Mouse (Mus musculus) B cell, adult 67 days (primary cell): Measurements from ENCODE around the gene Lbhd1. TPM values are rescaled to one million over a fixed set of nuclear protein-coding genes. Genes with fewer than 3 reads are reported as not detected.

ENCODE experiments used
- total RNA-seq, 2 experiments: library from RNA; stranded (reverse); gene quantifications; 4 replicates each; pipeline ENCODE4 v1.2.4; 2023

Lbhd1 gene
- total RNA-seq, 2 experiments from 2014 or later, result 11.1 to 35.5 TPM

Other genes starting within 250 kb of the Lbhd1 start
- not detected for gene Chrm1, start 219.9 kb upstream of the Lbhd1 start, total RNA-seq
- gene Slc3a2, start 160.4 kb upstream of the Lbhd1 start, total RNA-seq, result 100 to 1,000 TPM; 180 to 183 TPM
- 10 to 100 TPM; 76.8 to 87.1 TPM for gene Wdr74, start 147.9 kb upstream of the Lbhd1 start, total RNA-seq
- 1 to 10 TPM; 2.0 to 8.3 TPM for gene 1700092M07Rik, start 143.0 kb upstream of the Lbhd1 start, total RNA-seq
- 100 to 1,000 TPM; 223 to 260 TPM for gene Stx5a, start 142.3 kb upstream of the Lbhd1 start, total RNA-seq
- gene Nxf1, start 126.7 kb upstream of the Lbhd1 start, total RNA-seq, result 100 to 1,000 TPM; 409 to 456 TPM
- gene Tmem223, start 112.7 kb upstream of the Lbhd1 start, total RNA-seq, result 10 to 100 TPM; 30.9 to 34.0 TPM
- 10 to 100 TPM; 79.4 to 81.3 TPM for gene Tmem179b, start 109.3 kb upstream of the Lbhd1 start, total RNA-seq
- gene Taf6l, start 97.3 kb upstream of the Lbhd1 start, total RNA-seq, result 10 to 100 TPM; 24.0 to 26.3 TPM
- 10 to 100 TPM; 65.9 to 76.1 TPM for gene Polr2g, start 85.2 kb upstream of the Lbhd1 start, total RNA-seq
- gene Zbtb3, start 81.2 kb upstream of the Lbhd1 start, total RNA-seq, result 1 to 10 TPM; 2.3 to 4.3 TPM
- gene Ttc9c, start 64.4 kb upstream of the Lbhd1 start, total RNA-seq, result 10 to 100 TPM; 33.8 to 36.0 TPM
- 100 to 1,000 TPM; 125 TPM for gene Hnrnpul2, start 63.7 kb upstream of the Lbhd1 start, total RNA-seq
- 10 to 100 TPM in 1 of 2 experiments, 1 to 10 TPM in 1; 8.7 to 10.4 TPM for gene AC129217.1, start 54.0 kb upstream of the Lbhd1 start, total RNA-seq
- 10 to 100 TPM; 55.4 to 56.3 TPM for gene Bscl2, start 46.3 kb upstream of the Lbhd1 start, total RNA-seq
- under 1 TPM in 1 of 2 experiments, not detected in 1; 0.32 TPM for gene Gng3, start 44.5 kb upstream of the Lbhd1 start, total RNA-seq
- 1 to 10 TPM; 1.1 TPM for gene Lrrn4cl, start 33.0 kb upstream of the Lbhd1 start, total RNA-seq
- 100 to 1,000 TPM; 134 to 139 TPM for gene Ubxn1, start 12.2 kb upstream of the Lbhd1 start, total RNA-seq
- gene Uqcc3, start 2.8 kb upstream of the Lbhd1 start, total RNA-seq, result 10 to 100 TPM; 21.7 to 24.6 TPM
- gene Gm49403, start 198 bp downstream of the Lbhd1 start, total RNA-seq, result not detected
- gene 1810009A15Rik, start 5.1 kb downstream of the Lbhd1 start, total RNA-seq, result 10 to 100 TPM; 40.7 to 46.3 TPM
- gene Gm49416, start 5.2 kb downstream of the Lbhd1 start, total RNA-seq, result 1 to 10 TPM; 1.1 to 5.3 TPM
- 10 to 100 TPM; 24.6 to 25.0 TPM for gene Ints5, start 9.3 kb downstream of the Lbhd1 start, total RNA-seq
- gene Ganab, start 14.3 kb downstream of the Lbhd1 start, total RNA-seq, result 100 to 1,000 TPM; 172 to 180 TPM
- 10 to 100 TPM; 76.7 to 80.8 TPM for gene B3gat3, start 36.6 kb downstream of the Lbhd1 start, total RNA-seq
- gene Rom1, start 45.6 kb downstream of the Lbhd1 start, total RNA-seq, result 1 to 10 TPM; 3.3 to 5.6 TPM
- gene Eml3, start 45.8 kb downstream of the Lbhd1 start, total RNA-seq, result 100 to 1,000 TPM in 1 of 2 experiments, 10 to 100 TPM in 1; 97.3 to 108 TPM
- 100 to 1,000 TPM; 217 to 227 TPM for gene Mta2, start 58.1 kb downstream of the Lbhd1 start, total RNA-seq
- gene Tut1, start 70.1 kb downstream of the Lbhd1 start, total RNA-seq, result 10 to 100 TPM; 41.2 to 44.8 TPM
- gene Eef1g, start 83.3 kb downstream of the Lbhd1 start, total RNA-seq, result 100 to 1,000 TPM; 517 to 551 TPM
- gene Ahnak, start 105.6 kb downstream of the Lbhd1 start, total RNA-seq, result 100 to 1,000 TPM in 1 of 2 experiments, 10 to 100 TPM in 1; 94.3 to 151 TPM
- not detected for gene Scgb1a1, start 204.2 kb downstream of the Lbhd1 start, total RNA-seq